Mouse (Mus musculus): ENCODE measurements around the gene Zfand4.

- TF ChIP-seq CTCF (IDR thresholded peaks at IDR 0.05; ENCODE audit: control insufficient read depth, insufficient read depth, insufficient read length) (no peak), FOSL1 (IDR thresholded peaks at IDR 0.05; ENCODE audit: insufficient read depth, low read length, poor library complexity, severe bottlenecking) (no peak), MYOD1 (IDR thresholded peaks at IDR 0.05; ENCODE audit: control insufficient read depth, insufficient read length, low read depth) (no peak), USF1 (IDR thresholded peaks at IDR 0.05; ENCODE audit: low read depth) (no peak), MYOG (IDR thresholded peaks at IDR 0.05; ENCODE audit: control insufficient read depth, extremely low read depth, insufficient read length) (no peak), MAX (IDR thresholded peaks at IDR 0.05) (no peak), CEBPB (IDR thresholded peaks at IDR 0.05; ENCODE audit: low read depth) (no peak)
Measured at GRCm38 (mm10) chr6:116326641-116327040, 62.6 kb downstream of the Zfand4 start.
